Mouse (Mus musculus): Measurements from ENCODE around the gene Hsd17b7. TPM values are rescaled to one million over a fixed set of nuclear protein-coding genes. Genes with fewer than 3 reads are reported as not detected.
"Not testable (repeated sequence)": the region's sequence is repeated elsewhere in the genome, so short reads cannot be mapped to it uniquely, and the experiment has no call there.

Hsd17b7 gene
- polyA plus RNA-seq (2015; fragmentation: Nextera tagmentation; extraction: Ambion mirVana): 20.3 and 21.5 TPM in 2 replicates

- ATAC-seq (ENCODE audit: insufficient number of reproducible peaks, low FRiP score, low TSS enrichment, low read depth): peak; percentile 100
- peaks cover 21% of the 10 kb centered on the region; the same call in 1 of the 2 replicates for H3K36me3 ChIP-seq
- peak within 1 kb of the TSS; percentile 72 for H3K4me3 ChIP-seq (replicated peaks)
- no peaks in the 10 kb centered on the region for H3K27me3 ChIP-seq
- under 1% methylated on average over 48 of the region's 48 CpGs for WGBS
- peak within 1 kb of the TSS; percentile 92 for H3K27ac ChIP-seq (replicated peaks)
- H3K9ac ChIP-seq: peak within 1 kb of the TSS; percentile 49
- peaks cover 16% of the 10 kb centered on the region for H3K4me1 ChIP-seq
- H3K9me3 ChIP-seq (replicated peaks): no peaks in the 10 kb centered on the region
- peak within 1 kb of the TSS; percentile 83 for H3K4me2 ChIP-seq (replicated peaks)
These were observed at the start of gene Hsd17b7 for GRCm38 (mm10) chr1:169968792-169969515. TSS of gene Hsd17b7 (minus strand) at chr1:169969241.

DNA sequence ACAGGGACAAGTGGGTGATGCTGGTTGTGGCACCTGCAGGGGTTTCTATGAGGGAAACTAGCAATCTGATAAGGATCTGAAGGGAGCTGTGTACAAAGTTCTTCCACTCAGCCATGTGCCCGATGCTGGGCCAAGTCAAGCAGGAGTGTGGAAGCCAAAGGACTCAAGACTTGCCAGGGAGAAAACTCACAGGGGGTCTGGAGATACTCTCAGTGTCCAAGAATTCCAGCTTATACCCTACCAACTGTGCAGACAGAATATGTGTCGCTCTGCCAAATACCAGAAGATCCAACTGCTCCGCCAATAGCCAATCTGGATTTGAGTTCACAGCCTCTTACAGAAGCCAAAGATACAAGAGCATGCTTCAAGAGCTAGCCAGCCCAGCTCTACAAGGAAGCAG lies 45.7 kb upstream of the Hsd17b7 start:
- H3K9me3 ChIP-seq (replicated peaks): peaks cover 36% of the 10 kb centered on the region
- H3K27ac ChIP-seq (replicated peaks): no peak overlapping the region
- H3K4me2 ChIP-seq (replicated peaks): no peak overlapping the region
- no peak overlapping the region for H3K9ac ChIP-seq
- H3K4me1 ChIP-seq: no peaks in the 10 kb centered on the region
- H3K36me3 ChIP-seq: peaks cover 32% of the 10 kb centered on the region
- 83% methylated on average over 3 of the region's 3 CpGs for WGBS
- H3K4me3 ChIP-seq (replicated peaks): no peak overlapping the region
- ATAC-seq (ENCODE audit: insufficient number of reproducible peaks, low FRiP score, low TSS enrichment, low read depth): peak; percentile 34; the same call in 1 of the 2 replicates
- no peaks in the 10 kb centered on the region for H3K27me3 ChIP-seq

DNA sequence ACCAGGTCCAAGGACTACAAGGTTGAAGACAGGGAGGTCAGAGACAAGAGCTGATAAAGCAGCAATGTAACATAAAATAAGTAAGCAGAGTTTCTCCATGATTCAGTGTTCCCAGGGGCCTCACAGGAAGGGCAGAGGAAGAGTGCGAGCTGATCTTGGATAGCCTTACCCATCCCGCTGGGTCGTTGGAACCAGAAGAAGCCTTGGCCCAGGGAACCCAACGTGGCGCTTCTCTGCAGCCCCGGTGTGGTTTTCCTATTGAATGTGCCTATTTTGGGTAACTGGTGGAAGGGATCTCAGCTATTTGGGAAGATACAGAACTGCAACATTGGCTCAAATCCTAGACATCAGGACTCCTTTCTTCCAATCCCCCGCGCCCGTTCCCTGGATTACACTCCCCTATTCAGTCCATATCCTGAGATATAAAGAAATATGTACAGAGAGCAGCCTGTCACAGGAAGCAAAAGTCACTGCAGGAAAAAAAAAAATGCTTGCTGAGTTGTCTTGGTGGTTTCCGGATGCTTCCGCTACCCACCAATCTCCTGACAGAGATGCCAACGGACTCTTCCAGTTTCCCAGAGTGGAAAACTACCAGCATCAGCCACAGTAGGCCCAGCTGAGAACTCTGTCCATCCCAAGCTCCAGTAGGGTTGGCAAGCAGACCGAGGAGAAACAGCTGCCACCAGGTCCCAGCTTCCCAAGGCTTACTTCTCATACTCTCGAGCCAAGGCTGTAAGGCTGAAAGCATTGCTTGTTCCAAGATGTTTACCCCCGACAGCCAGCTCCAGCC lies 41.9 kb upstream of the Hsd17b7 start:
- no peak overlapping the region for H3K9ac ChIP-seq
- 0 out of 2 replicates have a peak, but pooled peaks cover 3% of the 10 kb centered on the region for H3K4me1 ChIP-seq
- no peak overlapping the region for H3K4me3 ChIP-seq (replicated peaks)
- H3K4me2 ChIP-seq (replicated peaks): no peak overlapping the region
- WGBS: 88% methylated on average over 15 of the region's 15 CpGs
- no peaks in the 10 kb centered on the region for H3K27me3 ChIP-seq
- peaks cover under 1% of the 10 kb centered on the region; the same call in 1 of the 2 replicates for H3K36me3 ChIP-seq
- no peaks in the 10 kb centered on the region for H3K9me3 ChIP-seq (replicated peaks)
- H3K27ac ChIP-seq (replicated peaks): 0 out of 2 replicates have a peak overlapping the region, but pooled peaks have one; percentile 1
- ATAC-seq (ENCODE audit: insufficient number of reproducible peaks, low FRiP score, low TSS enrichment, low read depth): no peak

- ATAC-seq (ENCODE audit: insufficient number of reproducible peaks, low FRiP score, low TSS enrichment, low read depth): no peak
These were observed 40.3 kb upstream of the Hsd17b7 start for GRCm38 (mm10) chr1:170009296-170009695.

DNA sequence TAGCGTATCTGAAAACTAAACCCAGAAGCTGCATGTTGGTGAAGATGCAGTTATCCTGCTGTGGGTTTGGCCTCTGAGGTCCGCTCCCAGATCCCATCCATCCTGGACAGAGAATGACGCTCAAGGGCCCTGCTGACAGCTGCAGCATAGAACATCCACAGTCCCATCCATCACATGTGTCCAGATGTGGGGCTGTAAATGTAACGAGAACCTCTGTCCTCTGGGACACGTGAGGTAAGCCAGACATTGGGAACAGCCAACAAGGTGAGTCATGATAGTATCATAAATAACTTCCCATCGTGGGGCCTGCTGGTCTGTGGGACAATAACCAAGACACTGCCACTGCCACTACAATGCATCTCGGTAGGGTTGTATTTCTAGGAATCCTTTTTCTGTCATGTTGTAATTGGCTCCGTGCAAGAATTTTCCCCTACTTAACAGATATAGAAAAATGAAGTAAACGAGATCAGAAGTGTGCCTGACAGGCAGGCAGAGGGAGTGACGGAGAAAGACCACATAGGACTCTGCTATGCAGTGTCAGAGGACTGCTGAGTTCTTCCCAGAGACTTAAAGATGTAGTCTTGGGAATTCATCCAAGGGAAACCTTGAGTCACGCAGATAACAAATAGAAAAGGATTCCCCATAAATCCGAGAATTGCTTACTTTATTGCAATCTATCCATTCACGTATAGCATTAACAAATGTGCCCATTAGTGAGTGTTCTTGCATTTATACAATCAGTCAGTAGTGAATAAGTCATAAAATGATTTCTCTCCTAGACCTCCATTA lies 39.6 kb upstream of the Hsd17b7 start:
- ATAC-seq (ENCODE audit: insufficient number of reproducible peaks, low FRiP score, low TSS enrichment, low read depth): no peak
- H3K27me3 ChIP-seq: no peaks in the 10 kb centered on the region

More at GRCm38 (mm10) chr1:170009296-170009695, 40.3 kb upstream of the Hsd17b7 start:
- H3K4me3 ChIP-seq (replicated peaks): no peak overlapping the region
- H3K4me1 ChIP-seq: 0 out of 2 replicates have a peak, but pooled peaks cover 3% of the 10 kb centered on the region
- 96% methylated on average over 1 of the region's 1 CpGs for WGBS
- peaks cover 9% of the 10 kb centered on the region for H3K36me3 ChIP-seq
- H3K9me3 ChIP-seq (replicated peaks): no peaks in the 10 kb centered on the region
- H3K4me2 ChIP-seq (replicated peaks): no peak overlapping the region
- no peak overlapping the region for H3K9ac ChIP-seq
- H3K27ac ChIP-seq (replicated peaks): no peak overlapping the region
- H3K27me3 ChIP-seq: no peaks in the 10 kb centered on the region

GRCm38 (mm10) chr1:170006516-170006915 lies 37.5 kb upstream of the Hsd17b7 start:
- Histone ChIP-seq H3K9me3 (replicated peaks) (no peaks in the 10 kb centered on the region), H3K27me3 (no peaks in the 10 kb centered on the region), H3K4me3 (replicated peaks) (no peak overlapping the region), H3K36me3 (peaks cover 26% of the 10 kb centered on the region), H3K4me1 (0 out of 2 replicates have a peak, but pooled peaks cover 3% of the 10 kb centered on the region), H3K4me2 (replicated peaks) (no peak overlapping the region), H3K27ac (replicated peaks) (peak overlapping the region; percentile 22; the same call in 1 of the 2 replicates), H3K9ac (no peak overlapping the region)
- no peak for ATAC-seq (ENCODE audit: insufficient number of reproducible peaks, low FRiP score, low TSS enrichment, low read depth)
- 55% methylated on average over 5 of the region's 5 CpGs for WGBS

More for the DNA sequence above, 39.6 kb upstream of the Hsd17b7 start:
- H3K4me2 ChIP-seq (replicated peaks): no peak overlapping the region
- WGBS: 87% methylated on average over 13 of the region's 13 CpGs
- H3K4me1 ChIP-seq: 0 out of 2 replicates have a peak, but pooled peaks cover 3% of the 10 kb centered on the region
- H3K9me3 ChIP-seq (replicated peaks): no peaks in the 10 kb centered on the region
- H3K9ac ChIP-seq: no peak overlapping the region
- H3K36me3 ChIP-seq: peaks cover 13% of the 10 kb centered on the region
- no peak overlapping the region for H3K4me3 ChIP-seq (replicated peaks)
- H3K27ac ChIP-seq (replicated peaks): no peak overlapping the region

DNA sequence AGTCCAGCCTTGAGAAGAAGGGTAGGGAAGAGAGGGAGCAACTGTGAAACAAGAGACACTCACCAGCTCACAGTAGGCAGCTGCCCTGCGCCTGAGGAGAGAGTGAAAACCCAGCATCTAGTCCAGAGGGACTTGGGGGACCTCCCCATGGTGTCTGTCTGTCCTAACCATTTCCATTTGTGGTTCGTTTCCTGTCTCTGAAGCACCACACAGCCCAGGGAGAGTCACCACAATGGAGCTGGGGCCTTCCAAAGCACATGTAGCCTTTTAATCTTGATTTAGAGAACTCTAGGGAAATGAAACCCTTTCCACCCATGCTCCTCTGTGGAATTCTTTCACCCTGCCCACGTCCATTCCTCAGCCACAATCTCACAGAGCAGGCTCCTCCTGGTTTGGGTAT lies 36.3 kb upstream of the Hsd17b7 start:
- no peak overlapping the region for H3K4me2 ChIP-seq (replicated peaks)
- no peak overlapping the region for H3K27ac ChIP-seq (replicated peaks)
- H3K27me3 ChIP-seq: no peaks in the 10 kb centered on the region
- no peak for ATAC-seq (ENCODE audit: insufficient number of reproducible peaks, low FRiP score, low TSS enrichment, low read depth)
- WGBS: 64% methylated on average over 3 of the region's 3 CpGs
- 0 out of 2 replicates have a peak, but pooled peaks cover 3% of the 10 kb centered on the region for H3K4me1 ChIP-seq
- H3K9ac ChIP-seq: no peak overlapping the region
- H3K36me3 ChIP-seq: peaks cover 26% of the 10 kb centered on the region
- H3K9me3 ChIP-seq (replicated peaks): no peaks in the 10 kb centered on the region
- H3K4me3 ChIP-seq (replicated peaks): no peak overlapping the region

- not testable (repeated sequence) for H3K27me3 ChIP-seq; H3K9me3 ChIP-seq (replicated peaks); ATAC-seq (ENCODE audit: insufficient number of reproducible peaks, low FRiP score, low TSS enrichment, low read depth); H3K4me1 ChIP-seq; H3K4me3 ChIP-seq (replicated peaks); H3K9ac ChIP-seq; H3K4me2 ChIP-seq (replicated peaks); H3K27ac ChIP-seq (replicated peaks)
- WGBS: 88% methylated on average over 6 of the region's 6 CpGs
- H3K36me3 ChIP-seq: peaks cover 48% of the 10 kb centered on the region
These were observed 24.9 kb upstream of the Hsd17b7 start for GRCm38 (mm10) chr1:169993901-169994300.

DNA sequence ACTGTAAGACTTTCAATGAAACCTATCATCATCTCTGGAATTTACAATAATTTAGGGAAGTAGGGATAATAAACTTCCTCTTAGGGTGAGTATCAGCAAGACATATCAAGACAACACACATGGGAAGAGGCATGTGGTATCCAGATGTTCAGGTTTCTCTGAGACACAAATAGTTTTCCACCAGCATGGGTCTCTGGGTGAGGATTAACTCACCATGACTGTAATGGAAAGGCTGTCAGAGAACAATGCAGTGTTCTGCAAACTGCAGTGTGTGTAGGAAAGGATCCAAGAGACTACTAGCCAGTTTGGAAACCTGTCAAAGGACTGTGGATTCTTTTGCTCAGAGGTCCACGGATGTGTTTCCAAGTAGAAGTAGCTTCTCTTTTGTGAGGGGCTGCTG lies 17.1 kb upstream of the Hsd17b7 start:
- Histone ChIP-seq H3K9me3 (replicated peaks) (no peaks in the 10 kb centered on the region), H3K27me3 (no peaks in the 10 kb centered on the region), H3K36me3 (peaks cover 34% of the 10 kb centered on the region), H3K4me2 (replicated peaks) (no peak overlapping the region), H3K4me3 (replicated peaks) (no peak overlapping the region), H3K4me1 (peaks cover 4% of the 10 kb centered on the region), H3K9ac (no peak overlapping the region), H3K27ac (replicated peaks) (peak overlapping the region; percentile 8; the same call in 1 of the 2 replicates)
- WGBS: 44% methylated on average over 1 of the region's 1 CpGs
- ATAC-seq (ENCODE audit: insufficient number of reproducible peaks, low FRiP score, low TSS enrichment, low read depth): peak; percentile 69; the same call in 1 of the 2 replicates

DNA sequence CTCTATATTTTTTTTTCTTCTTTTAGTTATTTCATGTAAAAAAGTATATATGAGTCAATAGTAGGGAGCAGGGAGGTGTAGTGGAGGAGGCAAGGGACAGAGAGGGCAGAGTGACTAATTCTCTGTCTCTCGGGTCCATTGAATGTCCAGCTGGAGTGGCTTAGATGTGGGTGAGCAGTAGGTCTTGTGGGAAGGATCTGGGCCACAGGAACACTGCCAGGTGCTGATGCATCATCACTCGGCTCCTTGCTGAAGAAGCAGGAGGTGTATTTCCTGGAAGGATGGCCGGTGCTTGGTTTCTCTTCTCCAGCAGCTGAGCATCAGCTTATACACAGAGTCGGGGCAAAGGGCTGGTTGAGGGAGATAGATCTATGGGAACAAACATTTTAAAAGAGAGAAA lies 8.6 kb upstream of the Hsd17b7 start:
- ATAC-seq (ENCODE audit: insufficient number of reproducible peaks, low FRiP score, low TSS enrichment, low read depth): no peak
- no peak overlapping the region for H3K4me2 ChIP-seq (replicated peaks)
- no peaks in the 10 kb centered on the region for H3K9me3 ChIP-seq (replicated peaks)
- no peaks in the 10 kb centered on the region for H3K27me3 ChIP-seq
- H3K9ac ChIP-seq: no peak overlapping the region
- H3K4me3 ChIP-seq (replicated peaks): no peak overlapping the region
- H3K27ac ChIP-seq (replicated peaks): no peak overlapping the region
- H3K4me1 ChIP-seq: no peaks in the 10 kb centered on the region
- H3K36me3 ChIP-seq: peaks cover 15% of the 10 kb centered on the region; the same call in 1 of the 2 replicates
- WGBS: 85% methylated on average over 4 of the region's 4 CpGs
